Mouse (Mus musculus): Measurements from ENCODE around the gene Setd2. TPM values are rescaled to one million over a fixed set of nuclear protein-coding genes. Genes with fewer than 3 reads are reported as not detected.

Gene Setd2
- total and polyA plus RNA-seq, 3 experiments: 28.2 to 105 (median 59.2) TPM

DNA sequence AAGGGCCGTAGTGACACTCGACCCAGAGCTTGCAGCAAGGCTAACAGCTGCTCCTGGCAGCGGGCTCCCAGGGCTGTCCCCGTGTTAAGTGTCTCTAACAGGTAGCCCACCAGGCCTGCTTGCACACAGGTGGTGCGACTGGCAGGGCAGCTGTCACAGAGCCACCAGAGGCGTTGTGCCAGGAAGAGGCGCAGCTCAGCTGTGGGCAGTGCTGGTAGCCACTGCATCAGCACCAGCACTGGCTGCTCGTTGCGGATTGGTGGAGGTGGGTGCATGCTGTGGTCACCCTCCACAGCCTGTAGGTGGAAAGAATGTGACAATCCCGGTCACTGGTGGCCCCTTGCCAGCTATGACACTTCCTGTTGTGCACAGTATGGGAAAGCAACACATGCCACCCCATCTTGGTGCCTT lies 106.2 kb downstream of the Setd2 start (continued):
- no peak for TF ChIP-seq POLR2A (IDR thresholded peaks at IDR 0.05; ENCODE audit: control insufficient read depth in 1 of 2, insufficient read depth in 1 of 2, low read depth in 1 of 2, low read length in 2 of 2, poor library complexity in 1 of 2)

DNA sequence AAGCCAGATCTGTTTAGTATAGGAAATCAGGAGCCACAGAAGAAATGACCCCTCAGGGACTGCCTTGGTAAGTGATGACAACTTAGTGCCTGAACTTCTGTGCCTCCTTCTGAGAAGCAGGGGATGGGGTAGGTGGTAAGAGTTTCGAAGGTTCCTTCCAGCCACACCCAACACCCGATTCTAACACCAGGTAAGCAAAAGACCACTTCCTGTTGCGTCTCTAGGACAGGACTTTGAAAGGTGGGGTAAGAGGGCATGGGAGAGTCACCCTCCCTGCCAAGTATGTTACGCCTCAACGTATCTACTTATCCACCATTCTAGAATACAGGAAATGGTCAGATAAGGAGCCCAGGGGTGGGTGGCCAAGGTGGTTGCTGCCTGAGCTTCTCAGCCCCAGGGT lies 108.6 kb downstream of the Setd2 start:
- TF ChIP-seq ETS1 (IDR thresholded peaks at IDR 0.05; ENCODE audit: low read depth, low read length): no peak
- no peak for TF ChIP-seq POLR2AphosphoS2 (IDR thresholded peaks at IDR 0.05; ENCODE audit: low read length)
- no peak for TF ChIP-seq GATA1 (IDR thresholded peaks at IDR 0.05; ENCODE audit: low read depth, low read length)
- no peak for TF ChIP-seq CHD2 (IDR thresholded peaks at IDR 0.05; ENCODE audit: low read length)
- TF ChIP-seq USF2 (IDR thresholded peaks at IDR 0.05; ENCODE audit: borderline replicate concordance in 1 of 2, insufficient read depth in 1 of 2, low read depth in 1 of 2, low read length in 2 of 2): no peak
- TF ChIP-seq BHLHE40 (IDR thresholded peaks at IDR 0.05; ENCODE audit: borderline replicate concordance, low read depth, low read length): no peak
- TF ChIP-seq TAL1 (IDR thresholded peaks at IDR 0.05; ENCODE audit: low read length): no peak
- TF ChIP-seq GABPA (IDR thresholded peaks at IDR 0.05; ENCODE audit: low read depth, low read length): no peak
- TF ChIP-seq MEF2A (IDR thresholded peaks at IDR 0.05; ENCODE audit: extremely low read depth, insufficient replicate concordance, low read depth, low read length, poor library complexity, severe bottlenecking): no peak
- Histone ChIP-seq H3K4me1 (ENCODE audit: control insufficient read depth in 1 of 2, insufficient read depth in 2 of 2, low read length in 2 of 2) (no peaks in the 10 kb centered on the region; a peak in 1 of 4 replicates), H3K79me2 (ENCODE audit: control insufficient read depth, insufficient read depth, low read length, poor library complexity) (no peaks in the 10 kb centered on the region), H3K4me3 (ENCODE audit: control insufficient read depth in 1 of 2, insufficient read depth in 1 of 2, low read depth in 2 of 2, low read length in 2 of 2) (no peak overlapping the region), H3K9ac (ENCODE audit: control insufficient read depth, low read depth, low read length, poor library complexity, severe bottlenecking) (no peak overlapping the region), H3K27ac (ENCODE audit: control insufficient read depth, low read depth, low read length) (no peak overlapping the region), H3K36me3 (ENCODE audit: control insufficient read depth in 1 of 2, insufficient read depth in 2 of 2, low read length in 2 of 2) (no peaks in the 10 kb centered on the region), H3K9me3 (replicated peaks; ENCODE audit: insufficient read depth, low read length) (no peaks in the 10 kb centered on the region), H3K27me3 (ENCODE audit: control insufficient read depth in 1 of 2, insufficient read depth in 2 of 2, low read length in 2 of 2) (no peaks in the 10 kb centered on the region)
- no peak for DNase-seq (ENCODE audit: low read depth, low spot score)

DNA sequence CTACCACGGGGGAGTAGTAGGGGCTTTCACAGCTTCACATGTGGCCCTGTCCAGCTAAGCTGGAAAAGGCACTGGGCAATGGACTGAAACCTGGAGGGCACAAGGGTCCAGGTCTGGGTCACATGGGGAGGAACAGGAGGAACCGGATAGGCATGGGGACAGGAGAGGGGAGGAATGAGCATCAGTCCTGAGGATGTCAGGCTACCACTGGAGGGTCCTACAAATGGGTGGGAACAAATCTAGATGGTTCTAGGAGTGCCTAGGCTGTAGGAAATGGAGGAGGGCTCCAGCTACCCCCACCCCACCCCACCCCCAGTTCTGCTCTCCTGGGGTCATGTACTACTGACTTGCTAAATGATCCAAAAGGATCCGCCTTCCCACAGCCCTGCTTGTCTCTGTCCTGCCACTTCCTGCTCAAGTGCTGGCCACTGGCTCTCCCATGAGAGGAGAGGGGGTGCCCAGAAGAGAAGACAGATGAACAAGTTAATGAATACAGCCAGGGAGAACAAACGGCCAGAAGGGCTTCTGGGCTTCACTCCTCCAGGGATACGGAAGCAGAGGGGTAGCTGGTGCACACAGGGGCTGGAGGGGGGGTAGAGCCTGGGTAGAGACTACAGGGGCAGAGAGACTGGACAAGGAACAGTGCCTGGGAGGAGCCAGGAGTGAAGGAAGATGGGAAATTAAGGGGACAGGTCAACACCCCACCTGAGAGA lies 110.6 kb downstream of the Setd2 start:
- Histone ChIP-seq H3K9ac (ENCODE audit: control insufficient read depth, low read depth, low read length, poor library complexity, severe bottlenecking) (no peak overlapping the region), H3K79me2 (ENCODE audit: control insufficient read depth, insufficient read depth, low read length, poor library complexity) (no peaks in the 10 kb centered on the region), H3K36me3 (ENCODE audit: control insufficient read depth in 1 of 2, insufficient read depth in 2 of 2, low read length in 2 of 2) (no peaks in the 10 kb centered on the region), H3K27me3 (ENCODE audit: control insufficient read depth in 1 of 2, insufficient read depth in 2 of 2, low read length in 2 of 2) (no peaks in the 10 kb centered on the region), H3K9me3 (replicated peaks; ENCODE audit: insufficient read depth, low read length) (no peaks in the 10 kb centered on the region), H3K27ac (ENCODE audit: control insufficient read depth, low read depth, low read length) (no peak overlapping the region), H3K4me1 (ENCODE audit: control insufficient read depth in 1 of 2, insufficient read depth in 2 of 2, low read length in 2 of 2) (no peaks in the 10 kb centered on the region; a peak in 1 of 4 replicates), H3K4me3 (ENCODE audit: control insufficient read depth in 1 of 2, insufficient read depth in 1 of 2, low read depth in 2 of 2, low read length in 2 of 2) (no peak overlapping the region)
- DNase-seq (ENCODE audit: low read depth, low spot score): no peak
- TF ChIP-seq TBP (IDR thresholded peaks at IDR 0.05; ENCODE audit: low read depth, low read length) (no peak), POLR2AphosphoS2 (IDR thresholded peaks at IDR 0.05; ENCODE audit: low read length) (no peak), CHD1 (IDR thresholded peaks at IDR 0.05; ENCODE audit: low read depth, low read length) (no peak), SMC3 (IDR thresholded peaks at IDR 0.05; ENCODE audit: low read depth, low read length) (no peak), ZC3H11A (IDR thresholded peaks at IDR 0.05; ENCODE audit: low read depth, low read length) (no peak), EP300 (IDR thresholded peaks at IDR 0.05; ENCODE audit: low read depth in 1 of 2, low read length in 2 of 2) (no peak), TAL1 (IDR thresholded peaks at IDR 0.05; ENCODE audit: low read length) (no peak), MAFK (IDR thresholded peaks at IDR 0.05; ENCODE audit: borderline replicate concordance, low read depth, low read length) (no peak)

Data from MEL (cell line).